Mouse (Mus musculus): ENCODE results near the gene Hivep3.

Gene Hivep3

DNA sequence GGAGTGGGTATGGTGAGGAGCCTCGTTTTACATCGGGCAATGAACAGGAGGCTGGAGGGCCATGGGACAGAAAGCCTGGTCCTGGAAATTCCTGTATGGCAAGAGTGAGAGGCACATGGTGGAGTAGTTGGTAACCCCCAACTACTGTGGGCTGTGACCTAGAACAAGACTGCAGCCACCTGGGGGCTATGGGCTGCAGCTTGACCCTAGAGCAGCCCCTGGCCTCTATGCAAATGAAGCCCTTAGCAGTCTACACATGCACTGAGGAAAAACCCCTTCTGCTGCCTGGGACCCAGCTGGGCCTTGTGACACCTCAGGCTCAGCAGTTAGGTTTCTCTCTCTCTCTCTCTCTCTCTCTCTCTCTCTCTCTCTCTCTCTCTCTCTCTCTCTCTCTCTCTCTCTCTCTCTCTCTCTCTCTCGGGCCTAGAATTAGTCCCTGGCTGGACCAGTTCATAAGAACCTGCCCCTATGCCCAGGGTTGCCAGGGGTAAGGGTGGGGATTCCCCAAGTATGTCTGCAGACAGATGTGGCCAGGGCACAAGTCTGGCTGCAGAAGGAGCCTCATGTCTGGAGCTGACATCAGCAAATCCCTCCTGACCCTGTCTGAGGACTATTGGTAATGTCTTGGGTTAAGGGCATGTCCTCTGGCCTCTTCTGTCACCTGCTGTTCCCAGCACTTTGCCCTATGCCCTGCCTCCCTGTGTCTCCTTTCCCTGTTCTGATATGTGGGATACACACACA lies 243.0 kb downstream of the Hivep3 start:
- DNase-seq (ENCODE audit: low read depth, low spot score), result no peak

- DNase-seq (ENCODE audit: low read depth, low spot score), result no peak
Observed at GRCm38 (mm10) chr4:119977817-119978491, 244.4 kb downstream of the Hivep3 start.

DNA sequence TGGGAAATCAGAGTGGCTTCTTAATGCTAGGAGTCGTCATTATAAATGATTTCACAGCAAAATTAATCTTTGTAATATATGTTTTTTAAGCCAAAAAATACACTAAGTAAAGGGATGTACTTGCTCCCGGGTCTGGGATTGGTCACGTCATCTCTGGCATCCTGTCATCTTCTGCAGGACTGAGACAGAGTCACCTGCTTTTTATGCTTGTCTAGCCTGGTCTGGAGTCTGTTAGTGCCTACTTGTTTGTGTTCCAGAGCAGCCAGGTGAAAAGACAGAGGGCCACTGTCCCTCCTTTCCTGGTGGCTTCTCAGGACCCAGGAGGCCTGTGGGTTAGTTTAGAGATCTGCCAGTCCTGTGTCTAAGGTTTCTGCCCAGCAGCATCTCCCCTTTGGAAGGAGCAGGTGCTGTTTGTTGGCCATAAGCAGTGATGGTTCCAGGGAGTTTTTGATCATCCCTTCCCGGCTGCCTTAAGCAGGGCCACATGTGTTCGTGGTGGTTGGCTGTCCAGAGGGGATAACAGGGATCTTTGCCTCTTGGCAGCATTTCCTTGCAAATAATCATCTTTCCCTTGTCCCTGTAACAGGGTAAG lies 245.8 kb downstream of the Hivep3 start:
- no peak for DNase-seq (ENCODE audit: low read depth, low spot score)

DNA sequence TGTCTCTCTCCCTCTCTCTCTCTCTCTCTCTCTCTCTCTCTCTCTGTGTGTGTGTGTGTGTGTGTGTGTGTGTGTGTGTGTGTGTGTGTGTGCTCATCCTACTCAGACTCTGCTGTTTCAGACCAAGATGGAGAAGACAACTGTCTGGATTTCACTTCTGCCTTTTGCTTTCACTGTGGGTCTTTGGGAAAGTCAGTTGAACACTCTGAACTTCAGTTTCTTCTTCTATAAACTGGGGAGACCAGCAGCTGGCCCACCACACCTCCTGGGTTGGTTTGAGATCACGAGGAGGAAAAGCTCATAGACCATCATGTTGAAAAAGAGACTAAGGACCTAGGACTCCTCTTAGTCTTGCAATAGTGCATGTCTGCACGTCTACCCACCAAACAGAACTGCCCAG lies 246.3 kb downstream of the Hivep3 start:
- no peak for DNase-seq (ENCODE audit: low read depth, low spot score)

GRCm38 (mm10) chr4:119981047-119981720 lies 247.6 kb downstream of the Hivep3 start:
- DNase-seq (ENCODE audit: low read depth, low spot score), result no peak

- DNase-seq (ENCODE audit: low read depth, low spot score), result no peak
Observed at GRCm38 (mm10) chr4:119986065-119986464, 252.5 kb downstream of the Hivep3 start.

DNA sequence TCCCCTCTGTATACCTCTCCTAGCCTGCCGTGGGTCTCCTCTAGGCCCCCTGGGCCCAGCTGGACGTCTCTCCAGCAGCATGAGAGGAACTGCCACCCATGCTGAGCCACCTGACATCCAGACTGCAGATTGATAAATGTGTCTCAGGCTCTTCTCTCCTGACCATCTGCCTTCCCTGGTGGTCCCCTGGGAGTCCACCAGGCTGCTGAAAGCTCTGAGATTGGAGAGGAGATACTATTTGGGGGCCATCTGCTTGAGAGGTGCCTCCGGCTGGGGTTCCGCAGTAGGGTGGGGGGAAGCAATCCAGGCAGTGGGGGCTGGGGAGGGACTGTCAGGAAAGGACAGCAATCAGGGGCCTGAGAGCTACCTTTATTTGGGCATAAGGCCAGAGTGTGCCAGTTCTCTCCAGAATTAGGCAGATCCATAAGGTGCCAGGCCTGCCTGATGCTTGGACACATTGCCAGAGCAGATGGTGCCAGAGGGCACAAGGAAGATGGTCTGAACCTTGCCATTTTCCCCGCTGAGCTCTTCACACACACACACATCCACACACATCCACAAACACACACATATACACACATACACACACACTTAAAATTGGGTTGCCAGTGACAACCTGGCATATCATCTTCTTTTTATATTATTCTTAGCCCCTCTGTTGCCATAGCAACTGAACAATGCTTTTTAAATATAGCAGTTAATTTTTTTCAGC lies 253.2 kb downstream of the Hivep3 start:
- peak; percentile 96 for DNase-seq (ENCODE audit: low read depth, low spot score)

DNA sequence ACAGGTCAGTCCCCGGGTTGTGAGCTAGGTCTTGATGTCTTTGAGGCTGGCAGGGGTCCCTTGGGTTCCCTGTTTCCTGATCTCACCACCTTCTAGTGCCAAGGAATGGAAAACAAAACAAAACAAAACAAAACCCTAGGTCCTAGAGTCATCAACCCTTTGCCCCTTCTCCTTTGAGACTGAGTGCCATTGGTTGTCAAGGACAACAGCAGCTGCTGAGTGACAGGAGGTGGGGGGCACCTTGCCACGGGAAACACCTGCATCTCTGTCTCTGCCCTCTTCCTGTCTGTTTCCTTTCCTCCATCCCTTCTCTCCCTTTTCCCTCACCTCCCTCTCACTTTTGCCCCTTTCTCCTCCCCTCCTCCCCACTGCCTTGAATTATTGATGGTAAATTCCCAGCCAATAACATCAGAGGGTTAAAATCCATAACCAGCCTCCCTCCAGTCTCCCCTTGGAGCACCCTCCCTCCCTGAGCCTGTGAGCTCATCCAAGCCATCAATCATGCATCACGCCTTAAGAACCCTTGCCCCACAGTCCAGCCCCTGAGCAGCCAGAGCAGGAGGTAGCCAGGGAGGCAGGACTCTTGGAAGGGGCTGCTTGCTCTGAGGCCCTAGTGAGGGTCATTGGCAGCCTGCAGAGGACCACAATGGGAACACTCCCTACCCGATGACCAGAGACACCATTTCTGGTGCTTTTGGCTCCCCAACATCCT lies 253.9 kb downstream of the Hivep3 start:
- DNase-seq (ENCODE audit: low read depth, low spot score), result no peak

DNA sequence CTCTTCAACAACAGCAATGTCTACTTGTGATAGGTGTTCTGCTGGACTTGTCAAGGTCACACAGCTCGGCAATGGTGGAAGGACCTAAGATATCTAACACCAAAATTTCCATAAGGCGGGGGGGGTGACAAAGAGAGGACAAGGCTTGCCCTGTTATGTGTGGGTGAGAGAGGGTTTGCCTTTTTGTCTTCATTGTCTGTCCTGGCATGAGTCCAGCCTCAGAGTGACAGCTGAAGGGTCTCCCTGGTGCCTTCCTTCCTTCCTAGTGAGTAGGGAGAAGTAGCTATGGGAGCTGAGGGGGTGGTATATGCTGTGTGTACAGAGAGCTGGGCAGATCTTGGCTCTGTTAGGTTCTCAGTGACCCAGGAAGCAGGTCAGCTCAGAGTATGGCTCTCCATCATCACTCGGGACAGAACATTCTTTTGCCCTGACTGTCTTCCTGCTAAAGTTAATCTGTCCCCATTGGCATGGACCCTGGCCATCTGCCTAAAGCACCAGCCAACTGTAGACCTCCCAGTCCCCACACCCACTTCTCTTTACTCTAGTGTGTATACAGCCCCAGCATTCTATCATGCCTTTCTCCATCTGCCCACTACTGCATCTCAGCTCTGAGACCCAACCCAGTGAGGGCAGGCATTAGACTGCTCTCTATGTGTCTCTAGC lies 255.6 kb downstream of the Hivep3 start:
- no peak for DNase-seq (ENCODE audit: low read depth, low spot score)

- DNase-seq (ENCODE audit: low read depth, low spot score), result no peak
Observed at GRCm38 (mm10) chr4:119990346-119990745, 256.8 kb downstream of the Hivep3 start.

GRCm38 (mm10) chr4:119990841-119991240 lies 257.3 kb downstream of the Hivep3 start:
- no peak for DNase-seq (ENCODE audit: low read depth, low spot score)

DNA sequence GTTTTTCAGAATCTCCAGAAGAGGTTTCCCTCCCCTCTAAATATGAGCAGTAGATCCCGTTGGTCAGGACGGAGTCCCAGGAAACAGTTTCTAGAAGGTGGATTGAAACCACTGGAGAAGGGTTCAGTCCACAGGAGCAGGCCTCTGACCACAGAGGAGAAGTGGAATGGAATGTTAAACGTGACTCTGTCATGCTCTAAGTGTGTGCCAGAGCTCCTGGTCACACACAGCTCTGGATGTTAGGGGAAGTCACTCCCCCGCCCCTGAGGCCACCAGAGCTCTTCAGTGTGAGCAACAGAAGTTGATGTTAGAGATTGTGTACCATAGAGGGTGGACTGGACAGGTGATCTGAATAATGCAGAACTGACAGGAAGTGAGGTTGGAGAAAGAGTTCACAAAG lies 258.2 kb downstream of the Hivep3 start:
- no peak for DNase-seq (ENCODE audit: low read depth, low spot score)

DNA sequence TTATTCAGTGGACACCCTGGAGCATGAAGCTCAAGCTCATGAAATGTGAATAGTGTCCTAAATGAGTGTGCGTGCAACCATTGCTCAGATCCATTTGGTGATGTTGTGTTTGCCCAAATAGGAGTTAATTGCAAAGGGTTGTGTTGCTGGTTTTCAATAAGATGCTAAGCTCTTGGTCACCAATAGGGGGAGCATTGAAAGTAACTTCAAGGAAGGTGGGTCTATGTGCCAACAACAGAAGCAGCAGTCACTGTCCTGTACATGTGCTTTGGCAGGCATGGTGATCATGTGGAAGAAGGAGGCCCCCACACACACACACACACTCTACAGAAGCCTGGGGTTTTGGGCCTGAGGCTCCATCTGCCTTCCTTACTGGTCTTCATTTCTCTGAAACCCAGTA lies 262.8 kb downstream of the Hivep3 start:
- no peak for DNase-seq (ENCODE audit: low read depth, low spot score)

DNA sequence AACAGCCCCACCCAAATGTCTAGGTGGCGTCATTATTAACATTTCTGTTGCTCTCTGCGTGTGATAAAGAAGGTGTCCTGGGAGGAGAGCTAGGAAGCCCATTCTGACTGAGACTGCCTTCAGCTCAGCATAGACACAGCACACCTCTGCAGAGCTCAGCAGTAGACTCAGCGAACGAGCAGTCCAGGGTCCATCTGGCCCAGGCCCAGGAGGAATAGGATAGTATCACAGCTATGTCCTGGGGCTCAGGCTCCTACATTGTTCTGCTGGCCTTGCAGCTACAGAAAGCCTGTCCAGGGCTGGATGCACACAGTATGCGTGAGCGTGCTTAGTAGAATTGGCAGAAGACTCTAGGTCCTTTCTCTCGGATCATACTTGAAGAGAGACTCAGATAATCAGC lies 263.8 kb downstream of the Hivep3 start:
- DNase-seq (ENCODE audit: low read depth, low spot score), result no peak

GRCm38 (mm10) chr4:119998911-119999310 lies 265.3 kb downstream of the Hivep3 start:
- DNase-seq (ENCODE audit: low read depth, low spot score), result peak; percentile 63

GRCm38 (mm10) chr4:120000881-120001280 lies 267.3 kb downstream of the Hivep3 start:
- no peak for DNase-seq (ENCODE audit: low read depth, low spot score)

- peak; percentile 56 for DNase-seq (ENCODE audit: low read depth, low spot score)
Observed at GRCm38 (mm10) chr4:120003006-120003405, 269.4 kb downstream of the Hivep3 start.

DNA sequence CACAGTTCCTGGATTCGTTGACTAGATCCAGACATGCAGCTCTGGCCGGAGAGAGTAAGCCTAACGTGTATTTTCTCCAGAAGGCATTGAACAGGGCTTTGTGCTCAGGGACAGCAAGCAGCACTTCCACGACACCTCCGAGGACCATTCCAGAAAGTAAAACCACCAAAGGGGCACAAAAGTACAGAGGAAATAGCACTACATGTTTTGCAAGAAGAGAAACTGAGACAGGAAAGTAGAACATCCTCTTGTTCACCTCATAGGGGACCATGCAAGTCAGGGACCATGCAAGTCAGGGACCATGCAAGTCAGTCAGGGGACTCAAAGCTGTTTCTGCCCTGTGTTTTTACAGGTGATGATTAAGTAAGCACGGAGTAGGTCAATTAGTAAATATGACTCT lies 272.5 kb downstream of the Hivep3 start:
- no peak for DNase-seq (ENCODE audit: low read depth, low spot score)

GRCm38 (mm10) chr4:120007889-120008288 lies 274.3 kb downstream of the Hivep3 start:
- peak; percentile 37 for DNase-seq (ENCODE audit: low read depth, low spot score)

- no peak for DNase-seq (ENCODE audit: low read depth, low spot score)
Observed at GRCm38 (mm10) chr4:120009151-120009550, 275.6 kb downstream of the Hivep3 start.

DNA sequence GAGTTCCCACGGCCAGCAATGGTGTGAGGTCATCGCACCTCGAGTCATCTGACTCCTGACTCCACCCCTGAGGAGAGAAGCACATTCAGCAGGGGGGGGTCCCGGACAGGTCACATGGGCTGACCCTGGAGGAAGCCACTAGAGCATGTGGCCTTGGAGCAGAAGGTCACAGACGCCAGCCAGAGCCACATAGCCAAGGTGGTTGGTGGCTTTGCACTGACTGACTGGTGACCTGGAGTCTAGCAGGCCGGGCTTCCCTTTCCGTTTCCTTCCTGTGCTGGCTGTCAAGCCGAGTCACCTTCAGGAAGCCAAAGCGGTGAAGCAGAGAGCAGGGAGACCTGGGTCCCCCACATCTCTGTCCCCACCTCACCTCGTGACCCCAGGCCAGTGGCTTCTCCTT lies 278.2 kb downstream of the Hivep3 start:
- DNase-seq (ENCODE audit: low read depth, low spot score), result no peak
